Mouse (Mus musculus) NIH3T3 (cell line): ENCODE results near the gene Slc25a4.
A peak's percentile ranks its signal among the peaks of the same experiment; 100 is the strongest.

ENCODE experiments used
- DNase-seq: peaks from one replicate; pipeline ENCODE4 v3.0.0-alpha.2; 2012; ENCODE audit warnings: low read depth

Slc25a4 gene

DNA sequence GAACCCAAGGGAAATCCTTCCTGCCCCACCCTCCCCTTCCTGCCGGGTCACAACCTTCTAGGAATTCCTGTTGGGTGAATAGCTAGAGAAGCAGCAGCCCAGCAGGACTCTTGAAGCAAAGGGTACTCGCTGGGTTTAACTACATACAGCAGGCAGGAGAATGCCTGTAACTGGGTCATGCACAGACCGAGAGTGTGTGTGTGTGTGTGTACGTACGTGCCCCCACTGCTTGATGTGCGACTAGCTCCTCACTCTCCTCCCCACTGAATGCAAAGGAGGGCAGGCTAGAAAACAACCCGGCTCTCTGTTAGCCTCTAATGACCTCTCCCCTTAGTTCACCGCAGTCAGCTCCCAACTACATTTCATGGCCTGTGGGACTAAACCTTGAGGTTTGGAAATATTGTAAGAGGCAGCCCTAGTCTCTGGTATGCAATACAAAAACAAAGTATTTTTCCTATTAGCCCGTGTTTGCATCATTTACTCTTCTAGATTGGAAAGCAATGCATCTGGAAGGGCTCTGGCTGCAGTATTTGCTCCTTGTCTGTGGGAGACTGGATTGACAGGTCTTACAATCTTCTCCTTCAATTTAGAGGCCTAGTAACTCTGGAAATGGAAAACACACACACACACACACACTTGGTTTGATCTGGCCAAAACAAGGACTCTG is 6.0 kb downstream of the Slc25a4 start:
- DNase-seq, result peak; percentile 31

DNA sequence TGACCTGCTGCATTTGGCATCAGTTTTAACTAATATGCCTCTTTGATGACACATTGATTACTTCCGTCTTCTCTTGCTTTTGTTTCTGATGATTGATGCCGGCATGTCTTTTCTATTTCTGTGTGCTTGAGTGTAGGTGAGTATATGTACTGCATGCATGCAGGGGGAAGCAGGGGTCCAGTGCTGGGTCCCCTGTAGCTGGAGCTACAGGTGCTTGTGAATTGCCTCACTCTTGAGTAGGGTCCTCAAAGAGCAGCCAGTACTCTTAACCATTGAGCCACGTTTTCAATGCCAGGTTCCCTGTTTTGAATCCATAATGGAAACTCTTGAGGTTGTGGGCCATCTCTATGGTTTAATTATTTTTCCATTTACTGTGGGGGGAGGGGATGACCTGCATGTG is 6.8 kb downstream of the Slc25a4 start:
- DNase-seq, result no peak

DNA sequence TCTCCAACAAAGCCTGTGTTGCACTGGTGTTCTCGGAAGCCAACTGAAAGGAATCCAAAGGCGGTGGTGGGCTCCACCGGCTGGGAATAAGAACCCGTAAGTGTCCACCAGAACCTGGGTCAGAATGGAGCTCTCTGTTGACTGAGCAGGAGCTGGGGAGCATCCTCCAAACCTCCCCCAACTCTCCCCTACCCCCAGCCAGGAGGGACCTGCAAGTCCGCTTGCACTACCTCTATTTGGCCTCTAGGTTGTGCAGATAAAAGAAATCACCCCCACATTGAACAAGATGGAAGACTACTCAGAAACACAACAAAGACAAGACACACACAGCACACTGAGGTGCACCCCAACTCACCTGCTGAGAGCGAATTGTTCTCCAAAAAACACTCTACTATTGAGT is 8.7 kb downstream of the Slc25a4 start:
- DNase-seq, result no peak

DNA sequence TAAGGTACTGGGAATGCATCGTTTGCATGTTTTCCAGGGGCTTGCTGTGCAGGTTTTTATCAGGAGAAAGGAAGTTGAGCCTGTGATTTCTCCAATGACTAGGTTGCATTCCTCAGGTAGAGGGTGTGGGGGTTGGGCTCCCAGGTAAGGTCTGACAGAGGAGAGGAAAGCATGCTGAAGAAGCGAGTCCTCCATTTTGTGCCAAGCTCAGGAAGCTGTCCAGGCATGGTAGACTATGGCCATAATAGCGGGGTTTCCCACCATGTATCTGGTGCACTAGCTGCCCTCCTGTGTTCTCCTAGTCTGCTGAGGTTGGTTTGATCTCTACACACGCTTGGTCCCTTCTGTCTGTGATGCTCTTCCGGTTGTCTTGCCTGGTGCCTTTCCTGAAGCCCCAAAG is 13.4 kb downstream of the Slc25a4 start:
- no peak for DNase-seq

DNA sequence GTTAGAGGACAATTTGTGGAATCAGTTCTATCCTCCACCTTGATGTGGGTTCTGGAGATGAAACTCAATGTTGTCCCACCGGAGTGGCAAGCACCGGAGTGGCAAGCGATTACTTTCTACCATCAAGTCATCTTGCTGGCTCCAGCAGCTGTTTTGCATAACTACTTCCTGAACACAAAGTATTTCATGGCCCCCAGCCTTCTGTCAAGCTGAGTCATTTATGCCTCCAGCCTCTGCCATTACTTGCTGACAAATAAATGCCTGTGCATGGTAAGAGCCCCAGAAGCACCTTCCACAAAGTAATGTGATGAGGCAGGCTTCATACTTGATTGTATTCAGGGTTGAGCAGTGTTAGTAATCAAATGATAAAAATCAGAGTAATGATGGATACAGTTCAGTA is 14.2 kb downstream of the Slc25a4 start:
- peak; percentile 21 for DNase-seq

DNA sequence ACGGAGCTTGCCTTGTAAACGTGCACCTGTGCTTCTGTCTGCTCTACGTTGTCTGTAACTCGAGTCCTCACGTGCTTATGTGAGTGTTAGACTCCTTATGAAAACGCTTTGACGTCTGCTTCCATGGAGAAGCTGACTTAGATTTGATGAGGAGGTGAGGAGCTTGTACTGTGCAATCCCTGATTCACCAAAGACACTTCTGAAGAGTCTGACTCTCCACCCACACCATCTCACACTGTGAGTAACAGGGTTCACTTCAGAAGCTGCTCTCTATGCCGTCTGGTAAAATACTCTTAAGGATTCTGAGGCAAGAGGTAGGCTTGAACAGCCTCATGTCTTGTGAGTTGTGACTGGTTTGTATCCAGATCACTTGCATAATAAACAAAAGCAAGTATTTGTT is 18.0 kb downstream of the Slc25a4 start:
- DNase-seq, result no peak

DNA sequence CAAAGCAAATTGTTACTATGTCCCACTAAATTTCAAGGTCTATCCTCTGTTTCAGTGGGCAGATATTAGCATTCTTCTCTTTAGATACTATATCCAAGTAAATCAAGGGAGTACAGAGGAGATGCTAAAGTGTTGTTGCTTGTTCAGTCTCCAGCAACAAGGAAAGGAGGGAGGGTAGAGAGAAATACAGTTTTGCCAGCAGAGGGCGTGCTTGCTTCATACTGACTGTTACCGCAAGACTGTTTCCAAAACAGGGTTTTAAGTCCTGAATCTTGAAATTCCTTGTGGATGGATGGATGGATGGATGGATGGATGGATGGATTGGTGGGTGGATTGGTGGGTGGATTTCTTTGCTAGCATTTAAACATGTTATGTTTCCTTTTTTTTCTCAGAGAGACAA is 25.7 kb downstream of the Slc25a4 start:
- DNase-seq, result peak; percentile 88

DNA sequence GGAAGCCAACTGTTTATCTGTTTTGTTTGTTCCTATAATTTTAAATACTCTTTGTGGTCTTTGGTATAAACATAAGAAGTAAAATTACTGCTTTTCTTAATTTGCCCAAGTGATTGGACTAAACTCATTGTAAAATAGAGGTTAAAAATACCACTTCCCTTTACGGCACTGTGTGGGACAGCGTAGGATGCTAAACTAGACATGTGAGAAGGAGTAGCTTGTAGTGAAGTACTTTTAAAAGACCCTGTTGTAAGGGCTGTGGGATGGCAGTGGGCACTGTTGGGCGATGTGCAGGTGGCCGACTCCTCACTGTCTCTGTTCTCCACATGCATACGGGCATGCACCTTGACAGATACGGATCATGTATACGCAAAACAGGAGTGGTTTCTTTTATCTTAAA is 30.9 kb downstream of the Slc25a4 start:
- DNase-seq, result no peak

DNA sequence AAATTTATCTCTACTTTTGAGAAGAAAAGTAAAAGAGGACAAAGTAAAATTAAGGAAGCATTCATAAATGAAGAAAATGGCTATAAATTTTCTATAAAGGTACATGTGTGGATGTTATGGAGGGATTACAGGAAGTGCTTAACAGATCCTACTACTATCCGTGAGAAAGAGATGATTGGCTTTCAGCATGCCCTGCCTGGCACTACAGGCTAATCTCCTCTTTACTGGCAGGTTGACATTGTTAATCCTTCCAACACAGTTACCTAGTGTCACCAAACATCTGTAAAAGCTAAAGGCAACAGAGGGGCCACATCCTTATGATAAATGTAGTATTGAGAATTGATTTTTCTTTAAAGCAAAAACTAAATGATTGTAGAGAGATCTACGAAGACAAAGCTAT is 37.4 kb downstream of the Slc25a4 start:
- DNase-seq, result no peak

DNA sequence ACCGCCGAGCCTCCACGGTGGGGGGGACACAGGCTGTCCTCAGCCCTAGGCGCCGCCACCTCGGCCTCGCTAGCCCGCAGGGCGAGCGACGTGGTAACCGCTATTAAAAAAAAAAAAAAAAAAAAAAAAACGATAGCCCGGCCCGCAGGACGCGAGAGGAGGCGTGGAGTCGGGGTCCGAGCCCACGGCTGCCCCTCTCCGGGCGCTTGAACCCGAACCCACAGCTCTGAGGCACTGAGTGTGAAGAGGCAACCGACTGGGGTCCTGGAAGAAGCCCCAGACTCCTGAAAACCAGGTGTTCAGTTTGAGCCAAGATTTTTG is 47.3 kb downstream of the Slc25a4 start:
- no peak for DNase-seq

DNA sequence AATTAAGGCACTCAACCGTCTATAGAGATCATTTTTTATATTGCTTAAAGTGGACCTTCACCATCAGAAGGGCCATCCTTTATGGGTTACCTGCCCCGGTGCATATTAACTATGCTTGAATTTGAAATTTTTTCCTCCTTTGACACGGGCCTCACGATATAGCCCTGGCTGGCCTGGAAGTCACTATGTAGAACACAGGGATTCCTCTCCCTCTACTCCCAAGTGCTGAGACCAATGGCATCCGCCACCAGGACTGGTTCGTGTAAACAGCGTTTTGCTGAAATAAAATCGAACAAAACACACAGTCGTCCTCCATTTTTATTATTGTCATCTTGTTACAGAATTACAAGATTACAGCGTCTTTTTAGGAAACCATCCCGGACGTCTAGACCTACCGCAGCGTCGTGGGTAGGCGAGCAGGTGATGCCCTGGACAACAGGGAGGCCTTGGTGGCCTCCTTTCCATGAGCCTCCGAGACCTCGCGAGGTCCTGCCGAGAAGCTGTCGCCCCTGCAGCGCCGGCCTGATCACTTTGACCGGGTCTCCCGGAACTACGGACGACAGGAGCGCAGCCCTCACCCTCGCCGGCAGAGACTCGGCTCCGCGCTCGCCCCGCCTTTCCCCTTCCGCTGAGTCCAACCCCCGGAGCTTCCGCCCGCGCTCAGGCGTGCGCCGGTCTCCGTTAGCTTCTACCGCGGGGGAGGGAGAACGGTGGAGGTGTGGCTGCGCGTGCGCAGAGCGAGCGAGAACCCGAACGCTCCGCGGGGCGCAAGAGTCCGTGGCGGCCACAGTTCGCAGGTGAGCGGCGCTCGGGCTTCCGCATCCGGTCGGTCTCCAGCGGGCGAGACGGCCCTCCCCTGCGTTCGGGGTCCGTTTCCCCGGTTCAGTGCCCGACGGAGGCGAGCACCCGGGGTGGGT is 47.9 kb downstream of the Slc25a4 start:
- DNase-seq, result peak; percentile 97
